Mouse (Mus musculus) gastrocnemius, postnatal 10 days (tissue): ENCODE data around the gene Cnot2. TPM values are rescaled to one million over a fixed set of nuclear protein-coding genes. Genes with fewer than 3 reads are reported as not detected.

ENCODE experiments used
- DNase-seq: peaks from one replicate; pipeline ENCODE4 v3.0.0; 2021; ENCODE audit warnings: mixed read lengths
- total RNA-seq, 2 experiments: library from RNA; stranded (reverse); gene quantifications; 2 replicates each; pipeline ENCODE4 v1.2.3; 2021

The Cnot2 gene
- total RNA-seq, 2 experiments from 2014 or later = 45.9 to 48.1 TPM

GRCm38 (mm10) chr10:116476559-116476958 lies 104.8 kb downstream of the Cnot2 start:
- no peak for DNase-seq

- no peak for DNase-seq
Measured at GRCm38 (mm10) chr10:116475725-116476124, 105.6 kb downstream of the Cnot2 start.

- peak; percentile 31 for DNase-seq
Measured at GRCm38 (mm10) chr10:116473759-116474549, 107.4 kb downstream of the Cnot2 start, which contains the start of gene Kcnmb4. Kcnmb4 (minus strand) TSS chr10:116473878.

- peak; percentile 19 for DNase-seq
Measured at GRCm38 (mm10) chr10:116473071-116473758, 108.1 kb downstream of the Cnot2 start.

GRCm38 (mm10) chr10:116472579-116472978 lies 108.7 kb downstream of the Cnot2 start:
- no peak for DNase-seq

GRCm38 (mm10) chr10:116470306-116470925 lies 110.9 kb downstream of the Cnot2 start:
- no peak for DNase-seq

GRCm38 (mm10) chr10:116468094-116468493 lies 113.2 kb downstream of the Cnot2 start:
- DNase-seq = no peak

- DNase-seq = no peak
Measured at GRCm38 (mm10) chr10:116463753-116464345, 117.5 kb downstream of the Cnot2 start.

GRCm38 (mm10) chr10:116461443-116461842 lies 119.9 kb downstream of the Cnot2 start:
- DNase-seq = no peak

GRCm38 (mm10) chr10:116458786-116459185 lies 122.5 kb downstream of the Cnot2 start:
- no peak for DNase-seq

- no peak for DNase-seq
Measured at GRCm38 (mm10) chr10:116452771-116453170, 128.5 kb downstream of the Cnot2 start.

GRCm38 (mm10) chr10:116450621-116451020 lies 130.7 kb downstream of the Cnot2 start:
- DNase-seq = no peak

GRCm38 (mm10) chr10:116448166-116448565 lies 133.1 kb downstream of the Cnot2 start:
- no peak for DNase-seq

GRCm38 (mm10) chr10:116447176-116447575 lies 134.1 kb downstream of the Cnot2 start:
- DNase-seq = no peak

- DNase-seq = no peak
Measured at GRCm38 (mm10) chr10:116446040-116446439, 135.3 kb downstream of the Cnot2 start.

GRCm38 (mm10) chr10:116444826-116445225 lies 136.5 kb downstream of the Cnot2 start:
- DNase-seq = no peak

- DNase-seq = no peak
Measured at GRCm38 (mm10) chr10:116444371-116444770, 136.9 kb downstream of the Cnot2 start.

GRCm38 (mm10) chr10:116440946-116441345 lies 140.4 kb downstream of the Cnot2 start:
- no peak for DNase-seq

GRCm38 (mm10) chr10:116440088-116440487 lies 141.2 kb downstream of the Cnot2 start:
- no peak for DNase-seq

- DNase-seq = no peak
Measured at GRCm38 (mm10) chr10:116435455-116435854, 145.9 kb downstream of the Cnot2 start.
